Mouse (Mus musculus) kidney, adult 2 months (tissue): Measurements from ENCODE around the gene Fbxl21. TPM values are rescaled to one million over a fixed set of nuclear protein-coding genes. Genes with fewer than 3 reads are reported as not detected.

Experiments used
- DNase-seq: peaks from one replicate; pipeline ENCODE4 v3.0.0; 2021
- H3K27ac ChIP-seq: fragments of 200-500 bp; 2 replicates; pipeline ENCODE4 v1.5.1; 2012; ENCODE audit warnings: low read depth, low read length, control low read depth, inconsistent platforms; ENCODE audit not compliant: insufficient read depth
- H3K27me3 ChIP-seq: fragments of 200-500 bp; replicated peaks from 2 replicates; pipeline ENCODE4 v1.6.1; 2012; ENCODE audit warnings: mild to moderate bottlenecking, moderate library complexity, low read length, inconsistent platforms; ENCODE audit not compliant: control insufficient read depth, insufficient read depth
- H3K36me3 ChIP-seq: fragments of 200-500 bp; 2 replicates; pipeline ENCODE4 v1.6.1; 2012; ENCODE audit warnings: mild to moderate bottlenecking, moderate library complexity, low read length, inconsistent platforms; ENCODE audit not compliant: control insufficient read depth, insufficient read depth
- H3K4me1 ChIP-seq: fragments of 200-500 bp; 2 replicates; pipeline ENCODE4 v1.6.1; 2011; ENCODE audit warnings: low read length; ENCODE audit not compliant: control insufficient read depth, insufficient read depth
- H3K4me3 ChIP-seq: fragments of 200-500 bp; 2 replicates; pipeline ENCODE4 v1.5.1; 2011; ENCODE audit warnings: mild to moderate bottlenecking, low read depth, low read length, control low read depth; ENCODE audit not compliant: insufficient read depth
- CTCF ChIP-seq: fragments of 200-500 bp; conservative IDR thresholded peaks from 2 replicates; pipeline ENCODE4 v1.5.1; 2011; ENCODE audit warnings: low read depth, mild to moderate bottlenecking, control low read depth, low read length, moderate library complexity, mixed read lengths; ENCODE audit not compliant: insufficient read depth, insufficient read length
- POLR2A ChIP-seq: fragments of 200-500 bp; IDR thresholded peaks from one replicate; pipeline ENCODE4 v1.6.1; 2011; ENCODE audit warnings: low read depth, low read length, control low read depth
- WGBS: fragments of 180-500 bp; shearing (Covaris S2); methylation state at CpG from one replicate; pipeline ENCODE4 v1.1.7; 2018; 5-methylcytosine and 5-hydroxymethylcytosine counted together
- polyA plus RNA-seq: library from polyadenylated mRNA; depleted of rRNA; stranded (reverse); fragments of >200 nt; gene quantifications from 2 replicates; pipeline ENCODE4 v1.2.3, GENCODE M21; 2012

The Fbxl21 gene
- polyA plus RNA-seq, 1 experiment, result 4.1 TPM

DNA sequence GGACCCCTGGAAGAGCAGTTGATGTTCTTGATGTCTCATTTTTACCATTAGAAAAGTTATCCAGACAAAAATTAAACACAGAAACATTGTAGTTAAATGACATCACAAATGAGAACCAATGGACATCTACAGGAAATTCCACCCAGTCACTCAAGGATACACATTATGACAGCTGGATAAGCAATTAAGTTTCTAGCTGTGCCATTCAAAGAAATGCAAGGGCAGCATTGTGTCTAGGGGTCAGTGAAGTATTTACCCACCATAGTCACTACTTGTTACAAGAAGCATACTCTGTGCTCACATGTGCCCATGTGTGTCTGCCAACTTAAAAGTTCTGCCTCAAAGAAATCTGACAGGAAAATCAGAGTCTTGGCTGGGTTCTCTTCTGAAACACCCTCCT lies 8.7 kb upstream of the Fbxl21 start:
- Histone ChIP-seq H3K27me3 (no peaks in the 10 kb centered on the region), H3K36me3 (no peaks in the 10 kb centered on the region), H3K4me3 (no peak overlapping the region), H3K27ac (no peak overlapping the region), H3K4me1 (peaks cover 2% of the 10 kb centered on the region; the same call in 1 of the 2 replicates)
- TF ChIP-seq CTCF, result no peak
- no peak for TF ChIP-seq POLR2A
- DNase-seq, result no peak

DNA sequence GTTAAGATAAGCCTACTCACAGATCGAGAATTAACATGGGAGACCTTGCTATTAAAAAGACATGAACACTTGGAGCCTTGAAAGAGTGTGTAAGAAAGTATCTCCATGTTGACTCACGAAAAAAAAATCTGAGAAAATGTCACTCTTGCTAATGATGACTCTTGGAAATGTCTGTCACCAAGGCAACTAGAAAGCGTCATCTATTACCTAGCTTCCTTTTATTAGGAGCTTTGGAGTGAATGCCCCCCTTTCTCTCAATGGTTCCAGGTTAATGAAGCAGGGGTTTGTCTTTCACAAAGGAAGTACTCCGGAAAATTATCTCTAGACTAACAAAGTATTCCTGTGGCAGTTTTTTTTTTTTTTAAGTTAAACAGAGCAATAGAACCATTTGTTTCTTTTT lies 6.0 kb upstream of the Fbxl21 start:
- H3K4me1 ChIP-seq, result no peaks in the 10 kb centered on the region
- DNase-seq, result no peak
- no peaks in the 10 kb centered on the region for H3K36me3 ChIP-seq
- H3K27me3 ChIP-seq, result no peaks in the 10 kb centered on the region
- no peak overlapping the region for H3K4me3 ChIP-seq
- H3K27ac ChIP-seq, result no peak overlapping the region
- TF ChIP-seq CTCF (no peak), POLR2A (no peak)
- WGBS, result 66% methylated on average over 4 of the region's 4 CpGs

DNA sequence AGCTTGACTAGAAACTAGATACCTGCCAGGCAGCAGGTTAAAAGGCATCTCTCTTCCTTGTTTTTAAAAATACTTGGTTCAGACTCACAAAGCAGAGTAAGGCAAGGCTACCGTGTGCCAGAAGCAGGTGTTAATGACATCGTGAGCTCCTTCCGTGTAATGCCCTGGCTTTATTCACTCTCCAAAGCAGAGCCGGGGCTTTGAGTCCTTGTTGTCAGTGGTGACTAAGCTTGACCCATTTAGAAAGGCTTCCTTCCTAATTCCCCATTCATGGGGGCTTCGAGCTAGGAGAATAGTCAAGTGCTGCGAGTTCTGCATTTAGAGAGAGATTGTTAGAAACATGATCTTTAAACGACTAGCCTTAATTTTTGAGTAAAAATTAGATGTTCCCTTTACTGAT lies 5.5 kb upstream of the Fbxl21 start:
- Histone ChIP-seq H3K27ac (no peak overlapping the region), H3K27me3 (no peaks in the 10 kb centered on the region), H3K36me3 (no peaks in the 10 kb centered on the region), H3K4me1 (no peaks in the 10 kb centered on the region), H3K4me3 (no peak overlapping the region)
- 57% methylated on average over 7 of the region's 7 CpGs for WGBS
- TF ChIP-seq POLR2A (no peak), CTCF (no peak)
- no peak for DNase-seq

DNA sequence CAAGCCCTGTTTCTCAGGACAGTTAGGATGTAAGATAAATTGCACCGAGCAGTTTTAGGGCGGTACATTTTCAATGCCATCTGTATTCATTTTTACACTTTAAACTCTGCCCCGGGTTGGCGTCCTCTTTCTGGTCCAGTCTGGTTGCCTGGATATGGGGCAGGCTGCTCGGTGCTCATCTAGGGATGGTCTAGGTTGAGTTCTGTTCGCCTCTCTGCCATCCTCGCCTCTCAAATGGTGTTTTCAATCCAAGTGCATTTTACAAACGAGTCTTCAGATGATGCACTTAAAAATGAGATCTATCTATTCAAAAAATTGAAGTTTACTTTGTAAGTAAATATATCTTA lies 522 bp downstream of the Fbxl21 start:
- TF ChIP-seq CTCF (no peak), POLR2A (no peak)
- H3K4me3 ChIP-seq, result peak overlapping the region; percentile 64
- no peak for DNase-seq

DNA sequence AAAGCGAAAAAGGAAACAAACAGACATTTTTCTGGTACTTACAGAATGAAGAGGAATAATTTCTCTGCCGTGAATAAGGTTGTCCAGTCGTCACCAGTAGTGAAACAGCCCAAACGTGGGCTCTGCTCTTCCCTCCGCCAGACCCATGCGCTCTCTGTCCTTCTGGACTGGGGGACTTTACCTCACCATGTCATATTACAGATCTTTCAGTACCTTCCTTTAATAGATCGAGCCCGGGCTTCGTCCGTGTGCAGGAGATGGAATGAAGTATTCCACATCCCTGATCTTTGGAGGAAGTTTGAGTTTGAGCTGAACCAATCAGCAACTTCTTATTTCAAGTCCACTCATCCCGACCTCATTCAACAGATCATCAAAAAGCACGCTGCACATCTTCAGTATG lies 4.6 kb downstream of the Fbxl21 start:
- 92% methylated on average over 12 of the region's 12 CpGs for WGBS
- H3K36me3 ChIP-seq, result no peaks in the 10 kb centered on the region; the same call in 1 of the 2 replicates
- no peaks in the 10 kb centered on the region for H3K4me1 ChIP-seq
- no peaks in the 10 kb centered on the region for H3K27me3 ChIP-seq
- no peak for TF ChIP-seq CTCF
- no peak for TF ChIP-seq POLR2A
- no peak overlapping the region for H3K4me3 ChIP-seq
- DNase-seq, result no peak
- H3K27ac ChIP-seq, result no peak overlapping the region

More for the DNA sequence above, 522 bp downstream of the Fbxl21 start:
- WGBS, result 7% methylated on average over 8 of the region's 8 CpGs
- no peak overlapping the region for H3K27ac ChIP-seq
- H3K27me3 ChIP-seq, result no peaks in the 10 kb centered on the region
- H3K4me1 ChIP-seq, result no peaks in the 10 kb centered on the region
- no peaks in the 10 kb centered on the region; the same call in 1 of the 2 replicates for H3K36me3 ChIP-seq

DNA sequence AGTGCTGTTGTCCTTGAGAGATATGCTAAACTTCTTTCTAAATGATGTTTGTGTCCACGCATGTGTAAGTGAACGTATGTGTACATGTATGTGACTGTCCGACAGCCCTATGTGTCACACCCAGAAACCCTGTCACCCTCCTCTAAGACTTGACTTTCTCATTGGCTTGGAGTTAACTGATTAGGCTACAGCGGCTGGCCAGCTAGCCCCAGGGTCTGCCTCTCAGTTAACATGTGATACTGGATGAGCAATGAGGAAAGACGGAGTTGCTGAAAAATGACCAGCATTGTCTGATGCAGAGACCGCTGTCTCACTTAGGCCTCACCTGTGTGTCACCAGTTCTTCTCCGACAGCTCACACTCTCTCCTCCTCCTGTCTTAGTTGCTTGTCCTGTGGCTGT lies 5.6 kb downstream of the Fbxl21 start:
- Histone ChIP-seq H3K36me3 (no peaks in the 10 kb centered on the region; the same call in 1 of the 2 replicates), H3K27ac (no peak overlapping the region), H3K4me1 (no peaks in the 10 kb centered on the region), H3K4me3 (no peak overlapping the region), H3K27me3 (no peaks in the 10 kb centered on the region)
- DNase-seq, result no peak
- TF ChIP-seq CTCF (no peak), POLR2A (no peak)
- WGBS, result 98% methylated on average over 7 of the region's 7 CpGs

DNA sequence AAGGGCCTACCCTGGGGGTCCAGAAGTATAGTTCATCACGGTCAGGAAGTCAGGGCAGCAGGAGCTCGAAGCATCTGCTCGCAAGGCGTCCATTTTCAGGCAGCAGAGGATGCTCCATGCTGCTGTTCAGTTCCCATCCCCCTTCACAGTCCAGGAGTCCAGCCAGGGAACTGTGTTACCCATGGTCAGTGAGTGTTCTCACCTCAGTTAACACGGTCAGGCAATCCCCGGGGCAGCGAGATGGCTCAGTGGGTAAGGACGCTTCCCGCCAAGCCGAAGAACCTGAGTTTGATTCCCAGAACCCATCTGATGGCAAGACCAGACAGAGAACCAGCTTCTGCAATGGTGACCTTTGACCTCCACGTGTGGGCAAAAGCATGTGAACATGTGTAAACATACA lies 6.0 kb downstream of the Fbxl21 start:
- no peaks in the 10 kb centered on the region; the same call in 1 of the 2 replicates for H3K36me3 ChIP-seq
- DNase-seq, result peak; percentile 45
- H3K4me1 ChIP-seq, result no peaks in the 10 kb centered on the region
- H3K4me3 ChIP-seq, result no peak overlapping the region
- no peak for TF ChIP-seq CTCF
- no peaks in the 10 kb centered on the region for H3K27me3 ChIP-seq
- H3K27ac ChIP-seq, result no peak overlapping the region
- WGBS, result 75% methylated on average over 11 of the region's 11 CpGs

DNA sequence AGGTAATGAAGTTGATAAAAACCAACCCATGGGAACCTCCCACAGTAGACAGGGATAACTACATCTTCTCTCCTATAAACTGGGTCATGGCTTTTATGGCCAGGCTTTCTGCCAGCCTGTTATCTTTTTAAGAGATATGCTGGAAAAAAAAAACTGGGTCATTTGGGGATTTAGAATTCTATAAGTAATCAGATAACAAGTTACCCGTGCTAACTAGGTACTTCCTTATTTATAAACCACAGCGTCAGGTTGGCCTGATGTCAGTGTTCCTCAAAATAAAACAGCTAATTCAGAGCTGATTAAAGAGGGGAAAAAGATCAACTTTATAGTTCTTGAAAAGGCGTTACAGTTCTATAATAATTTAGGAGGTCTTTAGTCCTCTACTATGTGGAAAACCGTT lies 6.8 kb downstream of the Fbxl21 start:
- TF ChIP-seq POLR2A (no peak), CTCF (no peak)
- no peak overlapping the region for H3K27ac ChIP-seq
- no peaks in the 10 kb centered on the region for H3K4me1 ChIP-seq
- no peaks in the 10 kb centered on the region for H3K27me3 ChIP-seq
- 73% methylated on average over 4 of the region's 4 CpGs for whole genome bisulfite sequencing
- no peak for DNase-seq
- H3K36me3 ChIP-seq, result no peaks in the 10 kb centered on the region; the same call in 1 of the 2 replicates
- H3K4me3 ChIP-seq, result no peak overlapping the region
